Mouse (Mus musculus) ES-E14 (cell line): ENCODE data around the gene Thrap3.

Experiments
- CHD2 ChIP-seq: IDR thresholded peaks from 2 replicates; pipeline ENCODE4 v1.6.1; 2014; ENCODE audit warnings: mild to moderate bottlenecking, low read depth, low read length, inconsistent platforms
- HCFC1 ChIP-seq: IDR thresholded peaks from 2 replicates; pipeline ENCODE4 v1.6.1; 2012; ENCODE audit warnings: low read length, inconsistent platforms, borderline replicate concordance; ENCODE audit not compliant: insufficient read depth
- ZC3H11A ChIP-seq: IDR thresholded peaks from 2 replicates; pipeline ENCODE4 v1.6.1; 2012; ENCODE audit warnings: low read depth, mild to moderate bottlenecking, inconsistent platforms, low read length, borderline replicate concordance
- ZNF384 ChIP-seq: IDR thresholded peaks from 2 replicates; pipeline ENCODE4 v1.6.1; 2012; ENCODE audit warnings: low read depth, low read length, inconsistent platforms

- TF ChIP-seq ZNF384, result no peak
- TF ChIP-seq ZC3H11A, result no peak
- no peak for TF ChIP-seq HCFC1
- TF ChIP-seq CHD2, result no peak
These were observed 4.5 kb upstream of the Thrap3 start for GRCm38 (mm10) chr4:126207081-126207480.
